Mouse (Mus musculus): ENCODE measurements around the gene Slc7a6.
"Not testable (repeated sequence)": the region's sequence is repeated elsewhere in the genome, so short reads cannot be mapped to it uniquely, and the experiment has no call there.

The Slc7a6 gene

GRCm38 (mm10) chr8:106193162-106193561, 24.5 kb downstream of the Slc7a6 start:
- no peak for DNase-seq

- DNase-seq = no peak
These were observed 25.4 kb downstream of the Slc7a6 start for GRCm38 (mm10) chr8:106194062-106194461.

GRCm38 (mm10) chr8:106198741-106199140, 30.1 kb downstream of the Slc7a6 start:
- DNase-seq = peak; percentile 53

GRCm38 (mm10) chr8:106199596-106199995, 30.9 kb downstream of the Slc7a6 start:
- not testable (repeated sequence) for DNase-seq

- no peak for DNase-seq
These were observed 41.5 kb downstream of the Slc7a6 start for GRCm38 (mm10) chr8:106210035-106210731.

GRCm38 (mm10) chr8:106210821-106211345, 42.2 kb downstream of the Slc7a6 start, which contains the start of the genes Slc7a6os and Prmt7:
Slc7a6os (minus strand) TSS chr8:106210935.
Prmt7 (plus strand) TSS chr8:106210936.
- DNase-seq = peak; percentile 95

GRCm38 (mm10) chr8:106211421-106211820, 42.8 kb downstream of the Slc7a6 start:
- no peak for DNase-seq

- no peak for DNase-seq
These were observed 45.3 kb downstream of the Slc7a6 start for GRCm38 (mm10) chr8:106213959-106214358.

GRCm38 (mm10) chr8:106219620-106220019, 51.0 kb downstream of the Slc7a6 start:
- no peak for DNase-seq

- DNase-seq = peak; percentile 52
These were observed 57.9 kb downstream of the Slc7a6 start for GRCm38 (mm10) chr8:106226589-106226988.

GRCm38 (mm10) chr8:106231536-106231935, 62.9 kb downstream of the Slc7a6 start:
- DNase-seq = no peak

GRCm38 (mm10) chr8:106232751-106233150, 64.1 kb downstream of the Slc7a6 start:
- no peak for DNase-seq

GRCm38 (mm10) chr8:106234567-106235261, 66.1 kb downstream of the Slc7a6 start:
- DNase-seq = no peak

GRCm38 (mm10) chr8:106237106-106237505, 68.4 kb downstream of the Slc7a6 start:
- peak; percentile 87 for DNase-seq

Measured in kidney, adult 9 months (tissue).